Mouse (Mus musculus): ENCODE results near the gene Mmd.
"Not testable (repeated sequence)": the region's sequence is repeated elsewhere in the genome, so short reads cannot be mapped to it uniquely, and the experiment has no call there.

The Mmd gene

GRCm38 (mm10) chr11:90250189-90250588 lies 933 bp downstream of the Mmd start:
- no peak for DNase-seq

- DNase-seq: no peak
Observed at GRCm38 (mm10) chr11:90250730-90251129, 1.5 kb downstream of the Mmd start.

GRCm38 (mm10) chr11:90251923-90252322 lies 2.7 kb downstream of the Mmd start:
- DNase-seq: no peak

GRCm38 (mm10) chr11:90252366-90252765 lies 3.1 kb downstream of the Mmd start:
- no peak for DNase-seq

DNA sequence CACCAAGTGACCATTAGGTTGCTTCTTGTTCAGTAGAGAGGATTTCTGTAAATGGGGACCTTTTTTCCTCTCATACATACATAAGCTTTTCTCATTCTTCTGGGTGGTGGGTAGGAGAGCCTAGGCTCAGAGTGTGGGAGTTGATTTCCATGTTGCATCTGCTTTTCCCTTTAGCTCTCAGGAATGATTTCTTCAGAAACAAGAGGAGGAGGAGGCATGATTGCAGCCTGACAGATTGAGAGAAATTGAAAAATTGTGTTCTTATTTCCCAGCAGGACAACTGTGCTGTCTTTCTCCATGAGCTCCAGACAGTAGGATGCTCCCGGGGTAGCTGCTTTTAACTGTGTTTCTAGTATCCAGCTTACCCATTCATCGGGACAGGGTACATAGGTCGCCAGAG lies 5.3 kb downstream of the Mmd start:
- DNase-seq: no peak

- no peak for DNase-seq
Observed at GRCm38 (mm10) chr11:90255687-90256086, 6.4 kb downstream of the Mmd start.

DNA sequence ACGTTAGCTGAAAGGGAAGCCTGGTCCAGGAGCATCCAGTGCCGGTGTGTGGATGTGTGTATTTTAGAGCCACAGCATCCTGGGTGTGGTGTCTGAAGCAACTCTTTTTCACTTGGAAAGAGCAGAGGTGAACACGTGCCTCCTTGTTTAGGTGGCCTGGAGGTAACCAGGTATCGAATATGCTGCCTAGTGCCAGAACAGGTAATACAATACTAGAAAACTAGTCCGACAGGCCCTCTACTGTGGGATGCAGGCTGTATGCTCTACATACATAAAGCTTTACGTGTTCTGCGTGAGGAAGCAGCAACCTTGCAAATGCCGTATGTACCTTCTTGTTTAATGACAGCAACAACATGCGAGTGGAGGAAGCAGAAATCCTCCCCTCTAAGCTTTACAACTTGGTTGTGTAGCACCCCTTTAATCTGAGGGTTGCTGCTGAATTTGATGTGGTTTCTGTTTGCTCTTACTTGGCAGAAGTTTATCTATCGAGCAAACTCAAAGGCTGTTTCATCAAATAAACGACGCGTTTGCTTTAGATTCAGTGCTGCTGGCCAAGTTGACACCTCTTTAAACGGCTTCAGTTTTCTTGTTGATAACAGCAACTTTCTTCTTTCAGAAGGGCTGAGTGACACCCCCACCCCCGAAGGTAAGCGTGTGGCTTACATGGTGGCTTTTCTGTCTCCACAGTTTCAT lies 7.7 kb downstream of the Mmd start:
- DNase-seq: no peak

GRCm38 (mm10) chr11:90258321-90258927 lies 9.2 kb downstream of the Mmd start:
- DNase-seq: no peak

GRCm38 (mm10) chr11:90259071-90259470 lies 9.8 kb downstream of the Mmd start:
- no peak for DNase-seq

GRCm38 (mm10) chr11:90259826-90260225 lies 10.6 kb downstream of the Mmd start:
- no peak for DNase-seq

GRCm38 (mm10) chr11:90264180-90264579 lies 14.9 kb downstream of the Mmd start:
- DNase-seq: no peak

GRCm38 (mm10) chr11:90265581-90265980 lies 16.3 kb downstream of the Mmd start:
- no peak for DNase-seq

DNA sequence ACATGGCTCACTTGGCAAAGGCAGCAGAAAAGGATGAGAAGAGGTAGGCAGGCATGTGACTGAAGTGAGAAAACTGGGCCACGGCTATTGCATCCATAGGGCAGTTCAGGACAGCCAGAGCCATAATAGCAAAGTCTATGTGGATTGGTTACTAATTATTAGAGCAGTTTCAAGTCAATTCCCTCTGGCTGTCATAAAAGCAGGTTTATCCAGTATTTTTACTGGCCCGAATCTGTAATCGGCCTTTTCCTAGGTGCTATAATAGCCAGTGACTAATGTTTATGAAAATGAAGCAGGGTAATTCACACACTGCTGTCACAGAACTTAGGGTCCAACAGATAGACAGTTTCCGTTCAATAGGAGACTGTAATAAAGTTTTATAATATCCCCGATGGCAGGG lies 19.7 kb downstream of the Mmd start:
- no peak for DNase-seq

- no peak for DNase-seq
Observed at GRCm38 (mm10) chr11:90269398-90270123, 20.3 kb downstream of the Mmd start.

DNA sequence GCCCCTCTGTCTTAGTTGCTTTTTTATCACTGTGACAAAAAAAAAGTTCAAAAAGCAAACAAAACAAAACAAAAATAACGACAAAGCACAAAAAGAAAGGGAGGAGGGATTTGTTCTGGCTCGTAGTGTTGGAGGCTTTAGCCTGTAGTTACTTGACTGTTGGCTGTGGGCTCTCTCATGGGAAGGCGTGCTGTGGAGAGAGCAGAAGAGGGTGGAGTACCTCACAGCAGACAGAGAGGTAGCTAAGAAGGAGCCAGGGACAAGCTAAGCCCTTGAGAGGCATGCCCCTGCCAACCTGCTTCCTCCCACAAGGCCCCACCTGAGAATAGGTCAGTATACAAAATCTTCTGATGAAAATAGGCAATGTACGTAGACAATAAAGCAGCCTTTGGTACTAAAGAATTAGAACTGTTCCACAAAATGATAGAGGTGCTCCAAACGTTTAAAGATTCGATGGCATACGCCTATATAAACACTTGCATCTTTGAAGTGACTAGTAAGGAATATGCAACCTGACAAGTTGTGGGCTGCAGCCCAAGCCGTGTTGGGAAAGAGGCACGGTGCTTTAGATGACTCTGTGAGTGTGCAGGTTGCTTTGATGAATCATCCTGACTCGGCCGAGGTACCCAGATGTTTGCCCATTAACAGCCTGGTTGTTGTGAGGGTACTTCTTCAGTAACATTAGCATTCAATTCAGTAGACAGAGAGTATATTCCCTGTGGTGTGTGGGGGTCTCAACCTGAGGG lies 21.0 kb downstream of the Mmd start:
- no peak for DNase-seq

DNA sequence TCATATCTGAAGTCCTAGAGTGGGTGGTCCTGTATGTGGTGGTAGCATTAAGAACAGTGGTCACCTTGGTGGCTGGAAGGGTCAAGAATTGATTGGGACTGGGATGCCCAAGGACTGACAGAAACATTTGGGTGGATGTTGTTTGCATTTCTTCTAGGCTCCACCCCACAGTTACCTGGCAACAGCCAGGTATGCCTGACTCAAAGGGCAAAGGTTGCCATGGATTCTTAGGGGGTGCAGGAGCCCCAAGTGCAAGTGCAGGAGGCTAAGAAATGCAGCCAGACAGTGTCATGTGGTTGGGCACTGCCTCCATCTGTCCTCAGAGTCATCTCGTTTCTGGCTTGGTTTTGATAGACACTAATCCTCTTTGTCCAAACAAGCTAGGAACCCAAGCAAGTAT lies 24.9 kb downstream of the Mmd start:
- DNase-seq: no peak

GRCm38 (mm10) chr11:90275663-90276062 lies 26.4 kb downstream of the Mmd start:
- DNase-seq: peak; percentile 8

GRCm38 (mm10) chr11:90276150-90276549 lies 26.9 kb downstream of the Mmd start:
- DNase-seq: no peak

- peak; percentile 14 for DNase-seq
Observed at GRCm38 (mm10) chr11:90276561-90276960, 27.3 kb downstream of the Mmd start.

GRCm38 (mm10) chr11:90280069-90280468 lies 30.8 kb downstream of the Mmd start:
- no peak for DNase-seq

DNA sequence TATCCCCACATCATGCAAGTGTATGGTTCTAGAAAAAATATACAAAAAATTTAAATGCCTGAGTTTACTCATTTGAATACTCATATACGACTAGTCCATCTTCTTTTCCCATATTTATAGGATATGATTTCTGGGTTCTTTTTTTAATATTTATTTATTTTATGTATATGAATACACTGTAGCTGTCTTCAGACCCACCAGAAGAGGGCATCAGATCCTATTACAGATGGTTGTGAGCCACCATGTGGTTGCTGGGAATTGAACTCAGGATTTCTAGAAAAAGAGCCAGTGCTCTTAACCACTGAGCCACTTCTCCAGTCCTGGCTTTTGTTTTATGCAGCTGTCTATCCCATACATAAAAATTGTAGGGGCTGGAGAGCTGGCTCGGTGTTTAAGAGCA lies 32.7 kb downstream of the Mmd start:
- DNase-seq: not testable (repeated sequence)

DNA sequence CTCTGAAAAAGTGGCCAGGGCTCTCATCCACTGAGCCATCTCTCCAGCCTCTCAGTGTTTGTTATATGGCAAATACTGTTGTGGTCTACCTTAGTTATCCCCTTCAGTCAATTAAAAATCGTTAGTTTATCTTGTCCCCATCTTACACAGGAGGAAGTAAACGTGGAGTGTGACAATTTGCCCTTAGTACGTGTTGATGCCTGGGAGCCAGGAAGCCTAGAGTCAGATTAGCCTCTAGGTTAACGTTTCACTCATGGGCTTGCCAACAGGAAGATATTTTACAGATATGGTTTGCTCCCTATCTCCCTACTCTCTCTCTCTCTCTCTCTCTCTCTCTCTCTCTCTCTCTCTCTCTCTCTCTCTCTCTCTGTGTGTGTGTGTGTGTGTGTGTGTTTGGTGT lies 33.9 kb downstream of the Mmd start:
- DNase-seq: no peak

GRCm38 (mm10) chr11:90283601-90284000 lies 34.3 kb downstream of the Mmd start:
- no peak for DNase-seq

GRCm38 (mm10) chr11:90284079-90284478 lies 34.8 kb downstream of the Mmd start:
- DNase-seq: no peak
